Mouse (Mus musculus) lung, adult 2 months (tissue): ENCODE results near the gene Mrvi1.

Experiments
- CTCF ChIP-seq: fragments of 200-500 bp; IDR thresholded peaks from 2 replicates; pipeline ENCODE4 v1.5.1; 2011; ENCODE audit warnings: mild to moderate bottlenecking, low read length, control low read depth; ENCODE audit not compliant: insufficient read depth
- POLR2A ChIP-seq: fragments of 200-500 bp; IDR thresholded peaks from 2 replicates; pipeline ENCODE4 v1.6.1; 2011; ENCODE audit warnings: low read depth, mild to moderate bottlenecking, control low read depth, low read length, borderline replicate concordance; ENCODE audit errors: extremely low read depth

- TF ChIP-seq CTCF, result no peak
- TF ChIP-seq POLR2A, result no peak
Observed at GRCm38 (mm10) chr7:110919721-110920120, 62.5 kb downstream of the Mrvi1 start.
